Mouse (Mus musculus) liver, embryonic 14.5 days (tissue): ENCODE data around the gene Pygo2. TPM values are rescaled to one million over a fixed set of nuclear protein-coding genes. Genes with fewer than 3 reads are reported as not detected.

Source experiments
- ATAC-seq: fragments of 200-750 bp; cut with Nextera tagmentation; 2 replicates; pipeline ENCODE4 v1.8.0; 2017; ENCODE audit warnings: moderate number of reproducible peaks, mild to moderate bottlenecking, moderate library complexity; ENCODE audit not compliant: insufficient read depth
- DNase-seq, 3 experiments: peaks; one replicate each; pipeline ENCODE4 v3.0.0-alpha.2; 2012 to 2013; ENCODE audit warnings: low read depth in 3 of 3, low spot score in 3 of 3
- H3K27ac ChIP-seq: fragments of 300-500 bp; sonication (generic); 2 replicates; pipeline ENCODE4 v1.5.1; 2014; ENCODE audit warnings: moderate library complexity, mild to moderate bottlenecking, control low read depth, inconsistent platforms
- H3K27me3 ChIP-seq: fragments of 300-500 bp; sonication (generic); 2 replicates; pipeline ENCODE4 v1.6.1; 2014; ENCODE audit warnings: mild to moderate bottlenecking, low read length, moderate library complexity; ENCODE audit not compliant: control insufficient read depth, insufficient read depth
- H3K36me3 ChIP-seq: fragments of 300-500 bp; sonication (generic); replicated peaks from 2 replicates; pipeline ENCODE4 v1.6.1; 2014; ENCODE audit warnings: low read depth; ENCODE audit not compliant: control insufficient read depth, insufficient read depth
- H3K4me1 ChIP-seq, 2 experiments: fragments of 200-500 bp in 1 of 2; fragments of 300-500 bp in 1 of 2; sonication (generic) in 1 of 2; replicated peaks; 2 replicates each; pipeline ENCODE4 v1.6.1; 2012 to 2014; ENCODE audit warnings: antibody characterized with exemption in 1 of 2, inconsistent platforms in 1 of 2, low read length in 1 of 2; ENCODE audit not compliant: control insufficient read depth in 2 of 2, insufficient read depth in 2 of 2
- H3K4me2 ChIP-seq: fragments of 300-500 bp; sonication (generic); 2 replicates; pipeline ENCODE4 v1.6.1; 2014; ENCODE audit warnings: low read depth, mild to moderate bottlenecking, control low read depth, moderate library complexity
- H3K4me3 ChIP-seq, 2 experiments: fragments of 200-500 bp in 1 of 2; fragments of 300-500 bp in 1 of 2; sonication (generic) in 1 of 2; 2 replicates each; pipeline ENCODE4 v1.5.1; 2012 to 2014; ENCODE audit warnings: low read depth in 2 of 2, low read length in 2 of 2, mild to moderate bottlenecking in 2 of 2, control low read depth in 1 of 2, inconsistent platforms in 1 of 2, moderate library complexity in 1 of 2; ENCODE audit not compliant: insufficient read depth in 1 of 2
- H3K9ac ChIP-seq: fragments of 300-500 bp; sonication (generic); replicated peaks from 2 replicates; pipeline ENCODE4 v1.6.1; 2014; ENCODE audit warnings: mild to moderate bottlenecking, control low read depth, moderate library complexity
- H3K9me3 ChIP-seq: fragments of 300-500 bp; sonication (generic); 2 replicates; pipeline ENCODE4 v1.6.1; 2016; ENCODE audit warnings: low read length, mixed read lengths; ENCODE audit not compliant: control insufficient read depth
- CTCF ChIP-seq: IDR thresholded peaks from 2 replicates; pipeline ENCODE4 v1.5.1; 2016; ENCODE audit warnings: antibody characterized with exemption, low read depth, control low read depth
- EP300 ChIP-seq: IDR thresholded peaks from 2 replicates; pipeline ENCODE4 v1.6.1; 2016; ENCODE audit warnings: antibody characterized with exemption, low read depth
- WGBS: fragments of 180-500 bp; shearing (Covaris S2); extraction: QIAGEN DNeasy Blood & Tissue Kit; methylation state at CpG from one replicate; pipeline ENCODE4 v1.1.7; 2014; ENCODE audit not compliant: insufficient replicate concordance; 5-methylcytosine and 5-hydroxymethylcytosine counted together
- polyA plus RNA-seq, 2 experiments: library from polyadenylated mRNA; depleted of rRNA in 1 of 2; stranded (reverse) in 1 of 2; unstranded in 1 of 2; fragments of >200 nt; fragmentation: Nextera tagmentation in 1 of 2; extraction: Ambion mirVana in 1 of 2; gene quantifications; 2 replicates each; pipeline versions ENCODE4 v1.2.1 to v1.2.3; 2012 to 2014

The Pygo2 gene
- polyA plus RNA-seq, 2 experiments, result 8.4 to 15.2 TPM

- no peak overlapping the region for H3K27ac ChIP-seq
- no peaks in the 10 kb centered on the region for H3K9me3 ChIP-seq
- no peak overlapping the region for H3K9ac ChIP-seq
- no peak for DNase-seq
- no peaks in the 10 kb centered on the region for H3K27me3 ChIP-seq
- no peak for ATAC-seq
- TF ChIP-seq EP300, result no peak
- H3K4me3 ChIP-seq, result no peak overlapping the region
- 85% methylated on average over 1 of the region's 1 CpGs for WGBS
- H3K4me1 ChIP-seq, result peaks cover 10 to 30% of the 10 kb centered on the region in 2 experiments
- no peak overlapping the region for H3K4me2 ChIP-seq
- H3K36me3 ChIP-seq, result no peaks in the 10 kb centered on the region
Measured at GRCm38 (mm10) chr3:89455786-89456285, 25.8 kb downstream of the Pygo2 start.

- H3K4me3 ChIP-seq, result no peak overlapping the region; a peak in 1 of 4 replicates
- H3K36me3 ChIP-seq, result no peaks in the 10 kb centered on the region
- peak overlapping the region; percentile 37 for H3K4me2 ChIP-seq
- H3K27ac ChIP-seq, result no peak overlapping the region
- TF ChIP-seq EP300, result no peak
- TF ChIP-seq CTCF, result peak; percentile 94
- H3K9me3 ChIP-seq, result no peaks in the 10 kb centered on the region
- H3K9ac ChIP-seq, result no peak overlapping the region
- DNase-seq (peak; percentile 66 to 71 (median 69)), ATAC-seq (peak; percentile 32; the same call in 1 of the 2 replicates)
- H3K4me1 ChIP-seq, result peaks cover 10 to 28% of the 10 kb centered on the region in 2 experiments
- 32% methylated on average over 10 of the region's 10 CpGs for WGBS
- H3K27me3 ChIP-seq, result no peaks in the 10 kb centered on the region
Measured at GRCm38 (mm10) chr3:89456726-89457665, 27.0 kb downstream of the Pygo2 start.

- H3K9me3 ChIP-seq, result no peaks in the 10 kb centered on the region
- TF ChIP-seq CTCF, result no peak
- TF ChIP-seq EP300, result no peak
- ATAC-seq, result peak; percentile 72
- H3K36me3 ChIP-seq, result no peaks in the 10 kb centered on the region
- H3K27me3 ChIP-seq, result no peaks in the 10 kb centered on the region
- peak overlapping the region; percentile 21; the same call in 1 of the 2 replicates for H3K27ac ChIP-seq
- 43% methylated on average over 13 of the region's 13 CpGs for WGBS
- H3K4me1 ChIP-seq, result peaks cover 10 to 28% of the 10 kb centered on the region in 2 experiments
- peak in 1 of 3 experiments; percentile 73 for DNase-seq
- peak overlapping the region; percentile 0 to 73; a peak in 2 of 4 replicates for H3K4me3 ChIP-seq
- H3K4me2 ChIP-seq, result peak overlapping the region; percentile 68
- no peak overlapping the region for H3K9ac ChIP-seq
Measured at GRCm38 (mm10) chr3:89458372-89458964, 28.5 kb downstream of the Pygo2 start.

- peak overlapping the region; percentile 54 for H3K27ac ChIP-seq
- DNase-seq (peak; percentile 89 to 91 (median 90)), ATAC-seq (peak; percentile 90)
- H3K9ac ChIP-seq, result peak overlapping the region; percentile 73
- peak overlapping the region; percentile 73 to 90 for H3K4me3 ChIP-seq
- no peak for TF ChIP-seq CTCF
- no peak for TF ChIP-seq EP300
- no peaks in the 10 kb centered on the region for H3K9me3 ChIP-seq
- WGBS, result under 1% methylated on average over 34 of the region's 36 CpGs
- H3K36me3 ChIP-seq, result no peaks in the 10 kb centered on the region
- H3K4me2 ChIP-seq, result peak overlapping the region; percentile 68
- H3K27me3 ChIP-seq, result no peaks in the 10 kb centered on the region
- H3K4me1 ChIP-seq, result peaks cover 10 to 28% of the 10 kb centered on the region in 2 experiments
Measured at GRCm38 (mm10) chr3:89458965-89459807, 29.2 kb downstream of the Pygo2 start.
